Mouse (Mus musculus) MEL (cell line): ENCODE measurements around the gene Phf13.

Source experiments
- CHD1 ChIP-seq: IDR thresholded peaks from 2 replicates; pipeline ENCODE4 v1.6.1; 2012; ENCODE audit warnings: low read depth, mild to moderate bottlenecking, inconsistent platforms, low read length, improper control_type of control experiment
- E2F4 ChIP-seq: IDR thresholded peaks from 2 replicates; pipeline ENCODE4 v1.6.1; 2011; ENCODE audit warnings: low read depth, low read length, improper control_type of control experiment, borderline replicate concordance
- POLR2A ChIP-seq, 2 experiments: IDR thresholded peaks; 2 replicates each; pipeline ENCODE4 v1.6.1; 2011 to 2012; ENCODE audit warnings: low read length in 2 of 2, mild to moderate bottlenecking in 2 of 2, control low read depth in 1 of 2, improper control_type of control experiment in 1 of 2, low read depth in 1 of 2, moderate library complexity in 1 of 2; ENCODE audit not compliant: control insufficient read depth in 1 of 2, insufficient read depth in 1 of 2, poor library complexity in 1 of 2
- TBP ChIP-seq: IDR thresholded peaks from 2 replicates; pipeline ENCODE4 v1.8.0; 2011; ENCODE audit warnings: low read depth, low read length, improper control_type of control experiment

- TF ChIP-seq E2F4 (no peak), POLR2A (IDR thresholded peaks at IDR 0.05; ENCODE audit: control insufficient read depth in 1 of 2, insufficient read depth in 1 of 2, low read depth in 1 of 2, low read length in 2 of 2, poor library complexity in 1 of 2) (no peak), CHD1 (no peak), TBP (no peak)
These were observed 10.2 kb downstream of the Phf13 start for GRCm38 (mm10) chr4:151985886-151986285.
